Mouse (Mus musculus) fibroblast of lung, adult 2 months (primary cell): ENCODE data around the gene Gsg1.

Experiments
- DNase-seq: peaks from one replicate; pipeline ENCODE4 v3.0.0-alpha.2; 2011; ENCODE audit warnings: low read depth

Gsg1 gene

GRCm38 (mm10) chr6:135254153-135254552, at the start of gene Gsg1:
Gene Gsg1, minus strand, starts transcription at chr6:135254351.
- no peak for DNase-seq

- DNase-seq, result no peak
These were observed 48.4 kb upstream of the Gsg1 start for GRCm38 (mm10) chr6:135302421-135303125.

GRCm38 (mm10) chr6:135300469-135300868, 46.3 kb upstream of the Gsg1 start:
- DNase-seq, result no peak

GRCm38 (mm10) chr6:135299024-135299550, 44.9 kb upstream of the Gsg1 start:
- no peak for DNase-seq

GRCm38 (mm10) chr6:135297570-135297969, 43.4 kb upstream of the Gsg1 start:
- no peak for DNase-seq

- DNase-seq, result no peak
These were observed 42.1 kb upstream of the Gsg1 start for GRCm38 (mm10) chr6:135296267-135296666.

- DNase-seq, result peak; percentile 53
These were observed 41.1 kb upstream of the Gsg1 start for GRCm38 (mm10) chr6:135295082-135295861.

- no peak for DNase-seq
These were observed 40.0 kb upstream of the Gsg1 start for GRCm38 (mm10) chr6:135294150-135294549.

GRCm38 (mm10) chr6:135292391-135292790, 38.2 kb upstream of the Gsg1 start:
- DNase-seq, result no peak

GRCm38 (mm10) chr6:135279856-135280255, 25.7 kb upstream of the Gsg1 start:
- DNase-seq, result no peak

- no peak for DNase-seq
These were observed 25.1 kb upstream of the Gsg1 start for GRCm38 (mm10) chr6:135279286-135279685.

- no peak for DNase-seq
These were observed 24.2 kb upstream of the Gsg1 start for GRCm38 (mm10) chr6:135278302-135278701.

- DNase-seq, result no peak
These were observed 22.5 kb upstream of the Gsg1 start for GRCm38 (mm10) chr6:135276474-135277295.

- no peak for DNase-seq
These were observed 21.1 kb upstream of the Gsg1 start for GRCm38 (mm10) chr6:135275231-135275630.

- no peak for DNase-seq
These were observed 18.9 kb upstream of the Gsg1 start for GRCm38 (mm10) chr6:135273066-135273465.

GRCm38 (mm10) chr6:135271761-135272160, 17.6 kb upstream of the Gsg1 start:
- no peak for DNase-seq

GRCm38 (mm10) chr6:135269626-135270025, 15.5 kb upstream of the Gsg1 start:
- no peak for DNase-seq

GRCm38 (mm10) chr6:135268392-135268791, 14.2 kb upstream of the Gsg1 start:
- no peak for DNase-seq

GRCm38 (mm10) chr6:135267221-135267620, 13.1 kb upstream of the Gsg1 start:
- DNase-seq, result no peak

GRCm38 (mm10) chr6:135266056-135266455, 11.9 kb upstream of the Gsg1 start:
- no peak for DNase-seq

- no peak for DNase-seq
These were observed 10.0 kb upstream of the Gsg1 start for GRCm38 (mm10) chr6:135264136-135264535.

GRCm38 (mm10) chr6:135262565-135262964, 8.4 kb upstream of the Gsg1 start:
- DNase-seq, result no peak
